Mouse (Mus musculus) spleen, adult 2 months (tissue): ENCODE data around the gene Arhgef33. TPM values are rescaled to one million over a fixed set of nuclear protein-coding genes. Genes with fewer than 3 reads are reported as not detected.

ENCODE experiments used
- DNase-seq, 2 experiments: peaks; one replicate each; pipeline versions ENCODE4 v3.0.0 to v3.0.0-alpha.2; 2012 to 2021; ENCODE audit warnings: low spot score in 2 of 2, low read depth in 1 of 2
- H3K27ac ChIP-seq: fragments of 200-500 bp; 2 replicates; pipeline ENCODE4 v1.5.1; 2012; ENCODE audit warnings: low read length, inconsistent platforms; ENCODE audit not compliant: insufficient read depth
- H3K27me3 ChIP-seq: fragments of 200-500 bp; 2 replicates; pipeline ENCODE4 v1.6.1; 2012; ENCODE audit warnings: mild to moderate bottlenecking, moderate library complexity, low read length, inconsistent platforms; ENCODE audit not compliant: control insufficient read depth, insufficient read depth
- H3K36me3 ChIP-seq: fragments of 200-500 bp; 2 replicates; pipeline ENCODE4 v1.6.1; 2012; ENCODE audit warnings: mild to moderate bottlenecking, low read length, inconsistent platforms; ENCODE audit not compliant: control insufficient read depth, insufficient read depth
- H3K4me1 ChIP-seq: fragments of 200-500 bp; 2 replicates; pipeline ENCODE4 v1.6.1; 2011; ENCODE audit warnings: inconsistent platforms; ENCODE audit not compliant: control insufficient read depth, insufficient read depth, insufficient read length
- H3K4me3 ChIP-seq: fragments of 200-500 bp; 2 replicates; pipeline ENCODE4 v1.5.1; 2011; ENCODE audit warnings: mild to moderate bottlenecking, inconsistent platforms; ENCODE audit not compliant: insufficient read depth, insufficient read length; ENCODE audit errors: extremely low read depth
- CTCF ChIP-seq: fragments of 200-500 bp; IDR thresholded peaks from 2 replicates; pipeline ENCODE4 v1.5.1; 2011; ENCODE audit warnings: mild to moderate bottlenecking, inconsistent platforms; ENCODE audit not compliant: insufficient read depth, insufficient read length, insufficient replicate concordance; ENCODE audit errors: extremely low read depth
- POLR2A ChIP-seq: fragments of 200-500 bp; IDR thresholded peaks from 2 replicates; pipeline ENCODE4 v1.6.1; 2011; ENCODE audit warnings: low read depth, low read length, inconsistent platforms
- WGBS: fragments of 180-500 bp; shearing (Covaris S2); methylation state at CpG from one replicate; pipeline ENCODE4 v1.1.7; 2018; 5-methylcytosine and 5-hydroxymethylcytosine counted together
- polyA plus RNA-seq: library from polyadenylated mRNA; depleted of rRNA; stranded (reverse); fragments of >200 nt; gene quantifications from 2 replicates; pipeline ENCODE4 v1.2.3, GENCODE M21; 2012

The Arhgef33 gene
- polyA plus RNA-seq, 1 experiment, result 0.12 TPM

GRCm38 (mm10) chr17:80418572-80419210 lies 111.5 kb downstream of the Arhgef33 start:
- TF ChIP-seq CTCF, result no peak
- TF ChIP-seq POLR2A, result no peak
- no peak overlapping the region for H3K27ac ChIP-seq
- H3K4me1 ChIP-seq, result no peaks in the 10 kb centered on the region
- no peak for DNase-seq
- 61% methylated on average over 10 of the region's 10 CpGs for WGBS
- no peaks in the 10 kb centered on the region for H3K27me3 ChIP-seq
- H3K36me3 ChIP-seq, result peaks cover 27% of the 10 kb centered on the region
- no peak overlapping the region for H3K4me3 ChIP-seq

- H3K27me3 ChIP-seq, result no peaks in the 10 kb centered on the region
- WGBS, result 96% methylated on average over 1 of the region's 1 CpGs
- no peak for DNase-seq
- no peak overlapping the region for H3K4me3 ChIP-seq
- H3K36me3 ChIP-seq, result peaks cover 22% of the 10 kb centered on the region
- no peak for TF ChIP-seq POLR2A
- no peaks in the 10 kb centered on the region for H3K4me1 ChIP-seq
- H3K27ac ChIP-seq, result no peak overlapping the region
Observed at GRCm38 (mm10) chr17:80420998-80421397, 113.8 kb downstream of the Arhgef33 start.

- TF ChIP-seq CTCF (no peak), POLR2A (no peak)
- Histone ChIP-seq H3K27ac (no peak overlapping the region), H3K27me3 (no peaks in the 10 kb centered on the region), H3K36me3 (peaks cover 10% of the 10 kb centered on the region), H3K4me1 (no peaks in the 10 kb centered on the region), H3K4me3 (no peak overlapping the region)
- no peak for DNase-seq
- WGBS, result 91% methylated on average over 7 of the region's 7 CpGs
Observed at GRCm38 (mm10) chr17:80426171-80426570, 119.0 kb downstream of the Arhgef33 start.

GRCm38 (mm10) chr17:80426901-80427300 lies 119.7 kb downstream of the Arhgef33 start:
- Histone ChIP-seq H3K4me1 (no peaks in the 10 kb centered on the region), H3K4me3 (no peak overlapping the region), H3K27ac (no peak overlapping the region), H3K36me3 (peaks cover 10% of the 10 kb centered on the region), H3K27me3 (no peaks in the 10 kb centered on the region)
- DNase-seq, result no peak
- 87% methylated on average over 5 of the region's 5 CpGs for WGBS
- no peak for TF ChIP-seq CTCF
- no peak for TF ChIP-seq POLR2A

- no peak for DNase-seq
- Histone ChIP-seq H3K36me3 (peaks cover 7% of the 10 kb centered on the region), H3K4me1 (no peaks in the 10 kb centered on the region), H3K27me3 (no peaks in the 10 kb centered on the region), H3K27ac (no peak overlapping the region), H3K4me3 (no peak overlapping the region)
- WGBS, result 91% methylated on average over 2 of the region's 2 CpGs
- TF ChIP-seq POLR2A, result no peak
- TF ChIP-seq CTCF, result no peak
Observed at GRCm38 (mm10) chr17:80427966-80428365, 120.8 kb downstream of the Arhgef33 start.

GRCm38 (mm10) chr17:80431997-80432396 lies 124.8 kb downstream of the Arhgef33 start:
- H3K36me3 ChIP-seq, result peaks cover 14% of the 10 kb centered on the region
- no peaks in the 10 kb centered on the region for H3K27me3 ChIP-seq
- 96% methylated on average over 9 of the region's 9 CpGs for WGBS
- H3K4me3 ChIP-seq, result no peak overlapping the region
- DNase-seq, result no peak
- H3K27ac ChIP-seq, result no peak overlapping the region
- no peak for TF ChIP-seq POLR2A
- TF ChIP-seq CTCF, result no peak
- H3K4me1 ChIP-seq, result no peaks in the 10 kb centered on the region

GRCm38 (mm10) chr17:80434430-80434829 lies 127.2 kb downstream of the Arhgef33 start:
- TF ChIP-seq CTCF, result no peak
- TF ChIP-seq POLR2A, result no peak
- DNase-seq, result no peak
- Histone ChIP-seq H3K4me1 (no peaks in the 10 kb centered on the region), H3K36me3 (peaks cover 19% of the 10 kb centered on the region), H3K27ac (no peak overlapping the region), H3K4me3 (no peak overlapping the region), H3K27me3 (no peaks in the 10 kb centered on the region)
- 97% methylated on average over 3 of the region's 3 CpGs for WGBS
